Mouse (Mus musculus) liver, adult 2 months (tissue): Measurements from ENCODE around the gene Rab37.

ENCODE experiments used
- CTCF ChIP-seq: fragments of 200-500 bp; IDR thresholded peaks from 2 replicates; pipeline ENCODE4 v1.5.1; 2011; ENCODE audit warnings: low read depth, low read length, control low read depth
- POLR2A ChIP-seq: fragments of 200-500 bp; IDR thresholded peaks from 2 replicates; pipeline ENCODE4 v1.6.1; 2011; ENCODE audit warnings: low read length, control low read depth; ENCODE audit not compliant: insufficient read depth; ENCODE audit errors: extremely low read depth

- TF ChIP-seq POLR2A, result no peak
- no peak for TF ChIP-seq CTCF
Observed at GRCm38 (mm10) chr11:115209958-115210357, 118.7 kb downstream of the Rab37 start.
